Mouse (Mus musculus) intestine, embryonic 16.5 days (tissue): ENCODE measurements around the gene Trp53. TPM values are rescaled to one million over a fixed set of nuclear protein-coding genes. Genes with fewer than 3 reads are reported as not detected.
A peak's percentile ranks its signal among the peaks of the same experiment; 100 is the strongest.

Experiments used
- ATAC-seq: fragments of 200-750 bp; cut with Nextera tagmentation; 2 replicates; pipeline ENCODE4 v1.8.0; 2017; ENCODE audit warnings: moderate TSS enrichment, moderate library complexity
- H3K27ac ChIP-seq: fragments of 300-500 bp; sonication (generic); 2 replicates; pipeline ENCODE4 v1.5.1; 2014; ENCODE audit warnings: mild to moderate bottlenecking, low read length
- H3K27me3 ChIP-seq: fragments of 300-500 bp; sonication (generic); replicated peaks from 2 replicates; pipeline ENCODE4 v1.6.1; 2014; ENCODE audit warnings: low read length, control low read depth, mixed read lengths; ENCODE audit not compliant: control insufficient read depth, insufficient read depth
- H3K36me3 ChIP-seq: fragments of 300-500 bp; sonication (generic); 2 replicates; pipeline ENCODE4 v1.6.1; 2014; ENCODE audit warnings: low read length, control low read depth; ENCODE audit not compliant: control insufficient read depth, insufficient read depth
- H3K4me1 ChIP-seq: fragments of 300-500 bp; sonication (generic); 2 replicates; pipeline ENCODE4 v1.6.1; 2014; ENCODE audit warnings: low read length, control low read depth, mixed read lengths; ENCODE audit not compliant: control insufficient read depth, insufficient read depth
- H3K4me2 ChIP-seq: fragments of 300-500 bp; sonication (generic); 2 replicates; pipeline ENCODE4 v1.6.1; 2014; ENCODE audit warnings: low read depth, low read length, control low read depth
- H3K4me3 ChIP-seq: fragments of 300-500 bp; sonication (generic); 2 replicates; pipeline ENCODE4 v1.5.1; 2014; ENCODE audit warnings: mild to moderate bottlenecking, low read length
- H3K9ac ChIP-seq: fragments of 300-500 bp; sonication (generic); 2 replicates; pipeline ENCODE4 v1.6.1; 2014; ENCODE audit warnings: low read depth, low read length
- H3K9me3 ChIP-seq: fragments of 300-500 bp; sonication (generic); 2 replicates; pipeline ENCODE4 v1.6.1; 2016; ENCODE audit warnings: low read length, control low read depth; ENCODE audit not compliant: control insufficient read depth
- WGBS: fragments of 180-500 bp; shearing (Covaris S2); extraction: QIAGEN DNeasy Blood & Tissue Kit; methylation state at CpG from one replicate; pipeline ENCODE4 v1.1.7; 2014; 5-methylcytosine and 5-hydroxymethylcytosine counted together
- polyA plus RNA-seq: library from polyadenylated mRNA; unstranded; fragments of >200 nt; fragmentation: Nextera tagmentation; extraction: Ambion mirVana; gene quantifications from 2 replicates; pipeline ENCODE4 v1.2.1, GENCODE M21; 2015

The Trp53 gene
- polyA plus RNA-seq, 1 experiment from 2014 or later = 148 TPM

- WGBS = 3% methylated on average over 57 of the region's 59 CpGs
- H3K27me3 ChIP-seq = no peaks in the 10 kb centered on the region
- peak; percentile 50 for ATAC-seq
- no peaks in the 10 kb centered on the region for H3K9me3 ChIP-seq
- H3K9ac ChIP-seq = peak within 1 kb of the TSS; percentile 85
- H3K4me2 ChIP-seq = peak within 1 kb of the TSS; percentile 86
- H3K36me3 ChIP-seq = peaks cover 15% of the 10 kb centered on the region
- H3K27ac ChIP-seq = no peak within 1 kb of the TSS; the same call in 1 of the 2 replicates
- H3K4me1 ChIP-seq = peaks cover 10% of the 10 kb centered on the region
- peak within 1 kb of the TSS; percentile 56 for H3K4me3 ChIP-seq
These were observed 20.1 kb upstream of the Trp53 start, which contains the start of gene Efnb3 for GRCm38 (mm10) chr11:69559851-69560765. TSS of gene Efnb3 (minus strand) at chr11:69560205.

- 40% methylated on average over 16 of the region's 16 CpGs for WGBS
- Histone ChIP-seq H3K9me3 (no peaks in the 10 kb centered on the region), H3K36me3 (peaks cover 15% of the 10 kb centered on the region), H3K4me1 (peaks cover 10% of the 10 kb centered on the region), H3K9ac (peak overlapping the region; percentile 11; the same call in 1 of the 2 replicates), H3K4me2 (peak overlapping the region; percentile 86; the same call in 1 of the 2 replicates), H3K27me3 (no peaks in the 10 kb centered on the region), H3K27ac (no peak overlapping the region), H3K4me3 (no peak overlapping the region)
- no peak for ATAC-seq
These were observed 19.0 kb upstream of the Trp53 start for GRCm38 (mm10) chr11:69560896-69561854.

GRCm38 (mm10) chr11:69563373-69563772, 16.8 kb upstream of the Trp53 start:
- no peak for ATAC-seq
- peaks cover 15% of the 10 kb centered on the region for H3K36me3 ChIP-seq
- 0 out of 2 replicates have a peak overlapping the region, but pooled peaks have one; percentile 19 for H3K9ac ChIP-seq
- peaks cover 10% of the 10 kb centered on the region for H3K4me1 ChIP-seq
- no peaks in the 10 kb centered on the region for H3K27me3 ChIP-seq
- H3K4me2 ChIP-seq = no peak overlapping the region
- 74% methylated on average over 13 of the region's 13 CpGs for WGBS
- no peak overlapping the region for H3K4me3 ChIP-seq
- no peaks in the 10 kb centered on the region for H3K9me3 ChIP-seq
- H3K27ac ChIP-seq = no peak overlapping the region

GRCm38 (mm10) chr11:69564391-69564790, 15.8 kb upstream of the Trp53 start:
- H3K4me2 ChIP-seq = no peak overlapping the region
- 57% methylated on average over 3 of the region's 3 CpGs for WGBS
- no peak for ATAC-seq
- no peak overlapping the region for H3K9ac ChIP-seq
- H3K27me3 ChIP-seq = no peaks in the 10 kb centered on the region
- peaks cover 15% of the 10 kb centered on the region for H3K36me3 ChIP-seq
- no peak overlapping the region for H3K27ac ChIP-seq
- peaks cover under 1% of the 10 kb centered on the region; the same call in 1 of the 2 replicates for H3K4me1 ChIP-seq
- H3K4me3 ChIP-seq = no peak overlapping the region
- no peaks in the 10 kb centered on the region for H3K9me3 ChIP-seq

GRCm38 (mm10) chr11:69565131-69565530, 15.0 kb upstream of the Trp53 start:
- no peak for ATAC-seq
- no peaks in the 10 kb centered on the region for H3K9me3 ChIP-seq
- H3K27me3 ChIP-seq = no peaks in the 10 kb centered on the region
- H3K36me3 ChIP-seq = peaks cover 15% of the 10 kb centered on the region
- no peak overlapping the region for H3K27ac ChIP-seq
- WGBS = 66% methylated on average over 8 of the region's 8 CpGs
- no peaks in the 10 kb centered on the region for H3K4me1 ChIP-seq
- H3K4me2 ChIP-seq = no peak overlapping the region
- H3K9ac ChIP-seq = no peak overlapping the region
- H3K4me3 ChIP-seq = no peak overlapping the region

GRCm38 (mm10) chr11:69575220-69575619, 4.9 kb upstream of the Trp53 start:
- WGBS = 56% methylated on average over 3 of the region's 3 CpGs
- ATAC-seq = no peak
- Histone ChIP-seq H3K27me3 (no peaks in the 10 kb centered on the region), H3K9ac (no peak overlapping the region), H3K4me1 (peaks cover 18% of the 10 kb centered on the region), H3K9me3 (no peaks in the 10 kb centered on the region), H3K36me3 (0 out of 2 replicates have a peak, but pooled peaks cover 3% of the 10 kb centered on the region), H3K4me2 (no peak overlapping the region), H3K4me3 (no peak overlapping the region), H3K27ac (no peak overlapping the region)

DNA sequence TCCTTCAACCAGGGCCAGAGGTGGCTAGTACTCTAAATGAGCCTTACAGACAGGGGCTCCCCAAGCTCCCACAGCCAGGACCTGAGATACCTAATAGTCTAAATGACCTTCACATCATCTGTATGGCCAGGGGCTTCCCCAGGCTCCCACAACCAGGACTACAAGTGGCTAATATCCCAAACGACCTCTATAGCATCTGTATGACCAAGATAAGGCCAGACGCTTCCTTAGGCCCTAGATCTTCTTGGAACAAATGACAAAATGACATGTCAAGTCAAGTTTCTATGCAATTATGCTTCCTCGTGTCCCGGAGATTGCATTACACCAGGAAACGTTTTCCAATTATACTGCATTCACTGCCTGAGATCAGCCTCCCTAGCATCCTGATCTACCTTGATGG, 3.9 kb upstream of the Trp53 start:
- Histone ChIP-seq H3K36me3 (0 out of 2 replicates have a peak, but pooled peaks cover 3% of the 10 kb centered on the region), H3K4me2 (no peak overlapping the region), H3K27ac (no peak overlapping the region), H3K4me1 (peaks cover 18% of the 10 kb centered on the region), H3K9me3 (no peaks in the 10 kb centered on the region), H3K4me3 (no peak overlapping the region), H3K9ac (no peak overlapping the region), H3K27me3 (no peaks in the 10 kb centered on the region)
- no peak for ATAC-seq
- 73% methylated on average over 5 of the region's 5 CpGs for WGBS

- Histone ChIP-seq H3K9me3 (no peaks in the 10 kb centered on the region), H3K4me1 (peaks cover 25% of the 10 kb centered on the region), H3K36me3 (no peaks in the 10 kb centered on the region), H3K4me2 (peak overlapping the region; percentile 86), H3K9ac (peak overlapping the region; percentile 83), H3K27me3 (no peaks in the 10 kb centered on the region), H3K27ac (peak overlapping the region; percentile 83; the same call in 1 of the 2 replicates), H3K4me3 (peak overlapping the region; percentile 80)
- ATAC-seq = no peak
- WGBS = 11% methylated on average over 15 of the region's 15 CpGs
These were observed 1.9 kb upstream of the Trp53 start for GRCm38 (mm10) chr11:69578301-69578700.
